Mouse (Mus musculus) neural tube, embryonic 14.5 days (tissue): ENCODE measurements around the gene Pacs1. TPM values are rescaled to one million over a fixed set of nuclear protein-coding genes. Genes with fewer than 3 reads are reported as not detected.

Experiments used
- ATAC-seq: fragments of 200-750 bp; cut with Nextera tagmentation; 2 replicates; pipeline ENCODE4 v1.8.0; 2017; ENCODE audit warnings: low read depth, mild to moderate bottlenecking, moderate TSS enrichment, moderate library complexity
- H3K27ac ChIP-seq: fragments of 300-500 bp; sonication (generic); 2 replicates; pipeline ENCODE4 v1.5.1; 2014; ENCODE audit warnings: low read depth, mild to moderate bottlenecking, control low read depth, low read length, moderate library complexity, mixed read lengths
- H3K27me3 ChIP-seq: fragments of 300-500 bp; sonication (generic); 2 replicates; pipeline ENCODE4 v1.6.1; 2014; ENCODE audit warnings: low read length; ENCODE audit not compliant: control insufficient read depth, insufficient read depth
- H3K36me3 ChIP-seq: fragments of 300-500 bp; sonication (generic); 2 replicates; pipeline ENCODE4 v1.6.1; 2014; ENCODE audit warnings: low read length, mixed read lengths; ENCODE audit not compliant: control insufficient read depth, insufficient read depth
- H3K4me1 ChIP-seq: fragments of 300-500 bp; sonication (generic); 2 replicates; pipeline ENCODE4 v1.6.1; 2014; ENCODE audit warnings: low read length; ENCODE audit not compliant: control insufficient read depth, insufficient read depth
- H3K4me2 ChIP-seq: fragments of 300-500 bp; sonication (generic); 2 replicates; pipeline ENCODE4 v1.6.1; 2014; ENCODE audit warnings: mild to moderate bottlenecking, low read depth, low read length, control low read depth
- H3K4me3 ChIP-seq: fragments of 300-500 bp; sonication (generic); 2 replicates; pipeline ENCODE4 v1.5.1; 2014; ENCODE audit warnings: low read depth, low read length, control low read depth, mixed read lengths
- H3K9ac ChIP-seq: fragments of 300-500 bp; sonication (generic); replicated peaks from 2 replicates; pipeline ENCODE4 v1.6.1; 2014; ENCODE audit warnings: low read depth, mild to moderate bottlenecking, control low read depth, low read length, mixed read lengths
- H3K9me3 ChIP-seq: fragments of 300-500 bp; sonication (generic); 2 replicates; pipeline ENCODE4 v1.6.1; 2016; ENCODE audit warnings: low read length; ENCODE audit not compliant: control insufficient read depth
- WGBS: fragments of 180-500 bp; shearing (Covaris S2); extraction: QIAGEN DNeasy Blood & Tissue Kit; methylation state at CpG from one replicate; pipeline ENCODE4 v1.1.7; 2014; 5-methylcytosine and 5-hydroxymethylcytosine counted together
- polyA plus RNA-seq: library from polyadenylated mRNA; unstranded; fragments of >200 nt; fragmentation: Nextera tagmentation; extraction: Ambion mirVana; gene quantifications from 2 replicates; pipeline ENCODE4 v1.2.1, GENCODE M21; 2014

Pacs1 gene
- polyA plus RNA-seq, 1 experiment from 2014 or later = 56.9 TPM

DNA sequence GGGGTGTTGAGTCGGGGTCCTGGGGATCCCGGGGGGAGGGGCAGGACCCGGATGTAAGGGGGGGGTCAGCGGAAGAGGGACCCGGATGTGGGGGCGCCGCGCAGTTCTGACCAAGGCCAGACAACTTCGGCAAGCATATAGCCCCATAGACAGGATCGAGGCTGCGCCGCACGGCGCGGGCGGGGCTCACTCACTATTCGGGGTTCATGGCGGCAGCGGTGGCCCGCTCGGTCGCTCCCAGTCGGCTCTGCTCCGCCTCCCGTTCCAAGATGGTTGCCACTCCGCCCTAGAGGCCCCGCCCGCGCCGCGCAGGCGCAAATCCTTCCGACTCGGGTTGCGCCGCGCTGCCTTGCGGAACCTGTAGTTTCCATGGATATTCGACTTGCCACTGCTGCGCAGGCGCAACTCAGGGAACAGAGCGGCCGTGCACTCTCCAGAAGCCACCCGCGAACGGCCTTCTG, 166.2 kb downstream of the Pacs1 start, which contains the start of gene Rab1b:
Rab1b (minus strand) TSS at position 342 of the 461 bp plus-strand sequence.
- Histone ChIP-seq H3K9ac (peak within 1 kb of the TSS; percentile 78), H3K27ac (peak within 1 kb of the TSS; percentile 96), H3K4me2 (peak within 1 kb of the TSS; percentile 70), H3K4me1 (peaks cover 9% of the 10 kb centered on the region), H3K4me3 (peak within 1 kb of the TSS; percentile 52), H3K36me3 (peaks cover 60% of the 10 kb centered on the region), H3K9me3 (no peaks in the 10 kb centered on the region), H3K27me3 (no peaks in the 10 kb centered on the region)
- ATAC-seq = peak; percentile 95
- 0% methylated on average over 46 of the region's 46 CpGs for WGBS

DNA sequence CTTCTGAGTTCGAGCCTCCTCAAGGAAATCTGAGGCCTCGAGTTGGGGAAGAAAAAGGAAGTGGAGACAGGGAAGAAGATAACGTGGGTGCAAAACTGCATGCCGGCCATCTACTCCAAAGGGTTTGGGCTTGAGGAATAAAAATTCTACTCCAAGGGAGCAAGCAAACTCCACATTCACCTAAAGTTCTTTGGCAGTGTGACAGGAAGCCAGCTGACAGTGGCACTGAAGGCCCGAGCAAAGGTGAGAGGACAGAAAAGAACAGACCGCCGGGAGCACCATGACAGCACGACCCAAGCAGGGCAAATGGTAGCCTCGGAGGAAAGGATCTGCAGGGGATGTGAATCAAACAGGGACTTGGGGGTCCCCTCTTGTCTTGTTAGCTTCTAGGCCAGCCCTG, 166.8 kb downstream of the Pacs1 start:
- peaks cover 9% of the 10 kb centered on the region for H3K4me1 ChIP-seq
- H3K9ac ChIP-seq = peak overlapping the region; percentile 78
- peak overlapping the region; percentile 96 for H3K27ac ChIP-seq
- H3K4me3 ChIP-seq = peak overlapping the region; percentile 52
- no peaks in the 10 kb centered on the region for H3K9me3 ChIP-seq
- H3K27me3 ChIP-seq = no peaks in the 10 kb centered on the region
- ATAC-seq = no peak; the same call in 1 of the 2 replicates
- peaks cover 58% of the 10 kb centered on the region for H3K36me3 ChIP-seq
- H3K4me2 ChIP-seq = peak overlapping the region; percentile 70
- WGBS = 28% methylated on average over 9 of the region's 9 CpGs

DNA sequence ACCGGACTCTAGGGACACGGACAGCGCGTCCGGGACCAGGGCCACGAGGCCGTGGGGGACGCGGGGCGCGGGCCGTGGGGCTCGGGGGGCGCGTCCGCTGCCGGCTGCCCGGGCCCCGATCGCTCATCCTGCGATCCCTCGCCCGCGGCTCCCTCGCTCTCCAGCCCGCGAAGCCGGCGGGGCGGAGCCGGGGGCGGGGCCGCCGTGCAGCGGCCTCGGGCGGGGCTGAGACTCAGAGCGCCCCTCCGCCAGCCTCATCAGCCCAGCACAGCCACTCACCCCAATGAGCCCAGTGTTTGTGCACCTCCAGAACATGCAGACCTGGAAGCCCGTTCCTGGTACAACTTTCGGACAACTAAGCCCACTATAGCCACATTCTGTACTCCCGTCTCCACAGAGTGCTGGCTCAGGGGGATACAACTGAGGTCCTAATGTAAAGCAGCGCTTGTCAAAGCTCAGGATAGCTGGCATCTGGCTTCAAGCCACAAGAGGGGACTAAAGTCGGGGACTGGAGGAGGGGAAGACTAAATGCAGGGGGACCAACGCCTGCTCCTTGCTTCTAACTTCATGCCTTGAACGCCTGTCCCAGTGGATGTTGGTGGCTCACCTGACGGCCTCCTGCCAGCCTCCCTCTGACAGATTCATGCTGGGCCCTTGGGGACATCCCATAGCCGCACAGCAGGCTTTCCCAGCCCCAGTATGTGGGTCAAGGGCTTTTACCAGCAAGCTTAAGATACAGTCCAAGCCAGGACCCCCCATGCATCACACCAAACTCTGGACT, 174.4 kb downstream of the Pacs1 start, which contains the start of gene Cnih2:
Cnih2 (minus strand) TSS at position 159 of the 781 bp plus-strand sequence.
- H3K9ac ChIP-seq = peak within 1 kb of the TSS; percentile 98
- peak within 1 kb of the TSS; percentile 92 for H3K27ac ChIP-seq
- peak within 1 kb of the TSS; percentile 59 for H3K4me2 ChIP-seq
- no peaks in the 10 kb centered on the region for H3K27me3 ChIP-seq
- H3K36me3 ChIP-seq = peaks cover 37% of the 10 kb centered on the region
- WGBS = 2% methylated on average over 39 of the region's 48 CpGs
- ATAC-seq = peak; percentile 75
- H3K4me3 ChIP-seq = peak within 1 kb of the TSS; percentile 87
- no peaks in the 10 kb centered on the region for H3K9me3 ChIP-seq
- H3K4me1 ChIP-seq = peaks cover 41% of the 10 kb centered on the region

DNA sequence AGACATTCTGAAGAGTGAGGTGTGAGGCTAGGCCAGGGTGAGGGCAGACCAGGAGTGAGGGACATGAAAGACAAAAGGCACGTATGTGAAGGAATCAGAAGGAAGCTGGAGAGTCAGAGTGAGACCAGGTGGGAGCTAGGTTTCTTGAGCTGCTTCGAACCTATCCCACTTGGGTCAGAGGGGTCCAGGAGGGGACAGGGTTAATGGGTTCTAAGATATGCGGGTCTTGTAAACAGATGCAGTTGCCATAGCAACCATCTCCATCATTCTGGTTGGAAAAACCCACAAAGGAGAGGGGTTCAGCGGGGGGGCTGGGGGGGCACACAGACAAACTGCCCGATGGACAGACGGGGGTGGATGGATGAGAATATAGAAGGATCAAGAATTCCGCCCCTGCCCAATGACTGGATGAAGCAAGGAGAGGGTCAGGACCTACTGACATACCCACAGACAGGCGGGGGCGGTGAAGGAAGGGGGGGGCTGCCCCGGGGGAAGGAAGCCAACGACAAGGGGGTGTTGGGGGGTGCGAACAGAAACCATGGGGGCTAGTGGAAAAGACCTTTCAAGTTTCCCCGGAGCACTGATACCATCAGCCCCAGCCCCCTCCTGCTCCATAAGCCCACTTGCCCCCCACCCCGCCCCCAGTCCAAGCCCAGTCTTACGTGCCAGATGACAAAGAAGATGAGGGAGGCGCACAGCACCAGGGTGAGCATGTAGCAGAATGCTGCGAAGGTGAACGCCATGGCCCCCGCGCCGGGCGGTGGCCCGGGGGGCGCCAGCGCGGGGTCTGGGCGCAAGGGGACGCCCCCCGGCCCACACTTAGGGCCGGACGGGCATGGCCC, 175.2 kb downstream of the Pacs1 start:
- WGBS = 3% methylated on average over 29 of the region's 31 CpGs

DNA sequence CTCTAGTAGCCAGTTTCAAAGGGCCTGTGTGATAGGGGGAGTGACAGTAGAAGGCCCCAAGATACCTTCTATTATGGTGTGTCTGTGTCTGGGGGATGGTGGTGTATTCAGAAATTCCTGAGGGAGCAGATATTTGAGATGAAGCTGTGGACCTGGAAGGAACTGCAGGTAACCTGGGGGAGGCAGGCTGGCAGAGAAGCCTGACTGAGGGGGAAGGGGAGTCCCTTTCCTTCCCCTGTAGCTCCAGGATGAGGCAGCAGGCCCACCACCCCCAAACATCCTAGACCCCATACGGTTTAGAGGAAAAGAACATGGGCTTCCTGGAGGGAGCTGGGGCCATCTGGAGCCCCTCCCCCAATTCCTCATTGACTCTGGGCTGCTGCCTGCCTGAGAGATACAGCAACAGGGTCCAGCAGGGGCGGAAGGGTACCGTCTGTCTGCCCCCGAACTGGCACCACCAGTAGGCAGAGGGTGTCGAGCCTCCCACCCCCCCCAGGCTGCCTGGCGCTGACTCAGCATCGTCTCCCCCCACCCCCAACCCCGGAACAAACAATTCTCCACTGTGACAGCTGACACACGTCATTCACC, 176.9 kb downstream of the Pacs1 start:
- no peak for ATAC-seq
- 11% methylated on average over 9 of the region's 9 CpGs for WGBS
- H3K4me1 ChIP-seq = peaks cover 41% of the 10 kb centered on the region

More for the DNA sequence above, 175.2 kb downstream of the Pacs1 start:
- ATAC-seq = peak; percentile 18; the same call in 1 of the 2 replicates
- Histone ChIP-seq H3K9me3 (no peaks in the 10 kb centered on the region), H3K27ac (peak overlapping the region; percentile 92), H3K4me1 (peaks cover 41% of the 10 kb centered on the region), H3K9ac (peak overlapping the region; percentile 98), H3K36me3 (peaks cover 38% of the 10 kb centered on the region), H3K4me2 (peak overlapping the region; percentile 59), H3K27me3 (no peaks in the 10 kb centered on the region), H3K4me3 (peak overlapping the region; percentile 87)

DNA sequence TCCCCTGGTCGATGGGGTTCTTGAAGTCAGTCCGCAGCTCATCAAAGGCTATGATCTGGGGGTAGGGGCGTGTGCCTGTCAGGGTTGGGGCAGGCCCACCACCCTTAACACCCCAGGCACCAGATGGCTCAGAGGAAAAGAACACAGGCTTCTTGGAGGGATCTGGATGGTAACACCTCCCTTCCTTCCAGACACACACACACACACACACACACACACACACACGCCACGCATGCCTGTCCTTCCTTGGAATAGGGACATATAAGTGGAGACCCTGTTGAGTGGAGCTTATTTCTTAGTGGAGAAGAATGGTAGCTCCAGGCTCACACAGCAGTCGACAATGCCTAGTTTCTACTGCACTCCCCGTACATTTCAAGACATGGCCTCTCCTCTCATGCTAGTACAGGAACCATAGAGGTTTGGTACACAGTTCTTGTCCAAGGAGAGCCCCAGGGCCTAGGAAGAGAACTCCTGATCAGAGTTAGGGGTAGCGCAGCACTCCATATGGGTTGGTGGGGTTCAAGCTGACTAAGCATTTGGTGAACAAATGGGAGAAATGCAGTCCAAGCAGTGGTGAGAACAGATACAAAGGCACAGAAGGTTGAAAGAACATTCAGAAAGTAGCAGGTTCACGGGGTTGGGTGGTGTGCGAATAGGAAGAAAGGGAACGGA, 178.0 kb downstream of the Pacs1 start:
- Histone ChIP-seq H3K27ac (peak overlapping the region; percentile 75), H3K27me3 (no peaks in the 10 kb centered on the region), H3K4me1 (peaks cover 41% of the 10 kb centered on the region), H3K9ac (peak overlapping the region; percentile 37; the same call in 1 of the 2 replicates), H3K9me3 (no peaks in the 10 kb centered on the region), H3K4me2 (peak overlapping the region; percentile 59), H3K4me3 (peak overlapping the region; percentile 87), H3K36me3 (peaks cover 38% of the 10 kb centered on the region)
- peak; percentile 8 for ATAC-seq
- 33% methylated on average over 11 of the region's 11 CpGs for WGBS

More for the DNA sequence above, 176.9 kb downstream of the Pacs1 start:
- Histone ChIP-seq H3K4me3 (peak overlapping the region; percentile 87), H3K9ac (peak overlapping the region; percentile 98), H3K4me2 (peak overlapping the region; percentile 59), H3K36me3 (peaks cover 40% of the 10 kb centered on the region), H3K27me3 (no peaks in the 10 kb centered on the region), H3K9me3 (no peaks in the 10 kb centered on the region), H3K27ac (peak overlapping the region; percentile 22; the same call in 1 of the 2 replicates)

DNA sequence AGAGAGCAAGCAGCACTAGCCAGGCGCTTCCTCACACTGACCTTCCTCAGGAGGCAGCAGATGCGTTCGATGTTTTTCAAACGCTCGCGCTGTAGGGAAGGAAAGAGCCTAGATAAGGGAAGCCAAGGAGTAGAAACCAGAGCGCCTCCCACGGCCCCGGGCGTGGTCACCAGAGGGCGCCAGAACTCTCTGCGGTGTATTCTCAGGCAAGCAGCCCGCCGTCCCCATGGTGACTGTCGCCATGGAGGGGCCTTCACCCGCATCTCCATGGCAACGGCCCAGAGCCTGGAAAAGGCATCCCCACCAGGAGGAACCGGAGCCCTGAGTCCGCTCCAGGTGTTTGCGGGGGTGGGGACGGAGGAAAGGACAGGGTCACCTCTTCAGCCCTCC, 178.7 kb downstream of the Pacs1 start:
- peak overlapping the region; percentile 59 for H3K4me2 ChIP-seq
- under 1% methylated on average over 21 of the region's 21 CpGs for WGBS
- H3K27me3 ChIP-seq = no peaks in the 10 kb centered on the region
- peak overlapping the region; percentile 37; the same call in 1 of the 2 replicates for H3K9ac ChIP-seq
- H3K4me3 ChIP-seq = peak overlapping the region; percentile 87
- peaks cover 39% of the 10 kb centered on the region for H3K36me3 ChIP-seq
- H3K4me1 ChIP-seq = peaks cover 43% of the 10 kb centered on the region
- H3K9me3 ChIP-seq = no peaks in the 10 kb centered on the region
- peak; percentile 70 for ATAC-seq
- peak overlapping the region; percentile 75 for H3K27ac ChIP-seq
